Mouse (Mus musculus) heart, adult 2 months (tissue): ENCODE measurements around the gene Epx.

Experiments used
- CTCF ChIP-seq: fragments of 200-600 bp; IDR thresholded peaks from 2 replicates; pipeline ENCODE4 v1.8.1; 2022; ENCODE audit warnings: antibody characterized with exemption, mild to moderate bottlenecking, moderate library complexity
- EP300 ChIP-seq: fragments of 200-500 bp; IDR thresholded peaks from 2 replicates; pipeline ENCODE4 v1.6.1; 2011; ENCODE audit warnings: low read depth, low read length, control low read depth; ENCODE audit not compliant: insufficient read depth
- POLR2A ChIP-seq: fragments of 200-500 bp; IDR thresholded peaks from 2 replicates; pipeline ENCODE4 v1.6.1; 2011; ENCODE audit warnings: mild to moderate bottlenecking, low read depth, low read length, control low read depth; ENCODE audit not compliant: insufficient read depth

- no peak for TF ChIP-seq CTCF
- TF ChIP-seq POLR2A, result no peak
- TF ChIP-seq EP300, result no peak
Measured at GRCm38 (mm10) chr11:87814831-87815230, 60.5 kb downstream of the Epx start.
